Mouse (Mus musculus) liver, postnatal 0 days (tissue): Measurements from ENCODE around the gene Shd. TPM values are rescaled to one million over a fixed set of nuclear protein-coding genes. Genes with fewer than 3 reads are reported as not detected.

ENCODE experiments used
- ATAC-seq: fragments of 200-750 bp; cut with Nextera tagmentation; 2 replicates; pipeline ENCODE4 v1.8.0; 2017; ENCODE audit warnings: mild to moderate bottlenecking, moderate library complexity
- DNase-seq: peaks from one replicate; pipeline ENCODE4 v3.0.0-alpha.2; 2016
- H3K27ac ChIP-seq: fragments of 300-500 bp; sonication (generic); 2 replicates; pipeline ENCODE4 v1.5.1; 2014; ENCODE audit warnings: antibody characterized with exemption, moderate library complexity, mild to moderate bottlenecking, low read depth
- H3K27me3 ChIP-seq: fragments of 300-500 bp; sonication (generic); 2 replicates; pipeline ENCODE4 v1.6.1; 2014; ENCODE audit warnings: low read length, control low read depth, mixed read lengths; ENCODE audit not compliant: insufficient read depth
- H3K36me3 ChIP-seq: fragments of 300-500 bp; sonication (generic); replicated peaks from 2 replicates; pipeline ENCODE4 v1.6.1; 2014; ENCODE audit warnings: mild to moderate bottlenecking, control low read depth, low read length, moderate library complexity, mixed read lengths; ENCODE audit not compliant: insufficient read depth
- H3K4me1 ChIP-seq: fragments of 300-500 bp; sonication (generic); 2 replicates; pipeline ENCODE4 v1.6.1; 2014; ENCODE audit warnings: antibody characterized with exemption, mild to moderate bottlenecking, control low read depth; ENCODE audit not compliant: insufficient read depth
- H3K4me2 ChIP-seq: fragments of 300-500 bp; sonication (generic); 2 replicates; pipeline ENCODE4 v1.6.1; 2014; ENCODE audit warnings: low read depth, mild to moderate bottlenecking, low read length, moderate library complexity, mixed read lengths
- H3K4me3 ChIP-seq: fragments of 300-500 bp; sonication (generic); 2 replicates; pipeline ENCODE4 v1.5.1; 2014; ENCODE audit warnings: low read depth, low read length
- H3K9ac ChIP-seq: fragments of 300-500 bp; sonication (generic); replicated peaks from 2 replicates; pipeline ENCODE4 v1.6.1; 2014; ENCODE audit warnings: mild to moderate bottlenecking, moderate library complexity
- H3K9me3 ChIP-seq: fragments of 300-500 bp; sonication (generic); 2 replicates; pipeline ENCODE4 v1.6.1; 2016; ENCODE audit warnings: mild to moderate bottlenecking, control low read depth, low read length, mixed read lengths
- CTCF ChIP-seq: sonication (generic); IDR thresholded peaks from 2 replicates; pipeline ENCODE4 v1.5.1; 2016; ENCODE audit warnings: antibody characterized with exemption, low read depth
- EP300 ChIP-seq: IDR thresholded peaks from 2 replicates; pipeline ENCODE4 v1.6.1; 2016; ENCODE audit warnings: antibody characterized with exemption, low read depth, mild to moderate bottlenecking
- WGBS: fragments of 180-500 bp; shearing (Covaris S2); extraction: QIAGEN DNeasy Blood & Tissue Kit; methylation state at CpG from one replicate; pipeline ENCODE4 v1.1.7; 2014; ENCODE audit not compliant: insufficient replicate concordance; 5-methylcytosine and 5-hydroxymethylcytosine counted together
- polyA plus RNA-seq: library from polyadenylated mRNA; unstranded; fragments of >200 nt; fragmentation: Nextera tagmentation; extraction: Ambion mirVana; gene quantifications from 2 replicates; pipeline ENCODE4 v1.2.1, GENCODE M21; 2015

Gene Shd
- polyA plus RNA-seq, 1 experiment from 2014 or later = 0.26 TPM

GRCm38 (mm10) chr17:56015293-56015692 is 45.0 kb downstream of the Shd start:
- WGBS = 89% methylated on average over 9 of the region's 9 CpGs
- no peak for TF ChIP-seq CTCF
- no peak for TF ChIP-seq EP300
- ATAC-seq (no peak), DNase-seq (no peak)
- Histone ChIP-seq H3K4me2 (no peak overlapping the region), H3K27ac (no peak overlapping the region), H3K27me3 (no peaks in the 10 kb centered on the region), H3K9me3 (no peaks in the 10 kb centered on the region), H3K9ac (no peak overlapping the region), H3K4me3 (no peak overlapping the region), H3K4me1 (peaks cover 6% of the 10 kb centered on the region), H3K36me3 (peaks cover 60% of the 10 kb centered on the region)

GRCm38 (mm10) chr17:56016382-56016781 is 46.1 kb downstream of the Shd start:
- no peak overlapping the region for H3K4me2 ChIP-seq
- ATAC-seq (no peak), DNase-seq (no peak)
- WGBS = 79% methylated on average over 8 of the region's 8 CpGs
- H3K36me3 ChIP-seq = peaks cover 66% of the 10 kb centered on the region
- H3K9ac ChIP-seq = no peak overlapping the region
- H3K4me1 ChIP-seq = peaks cover 3% of the 10 kb centered on the region; the same call in 1 of the 2 replicates
- TF ChIP-seq CTCF (no peak), EP300 (no peak)
- H3K9me3 ChIP-seq = no peaks in the 10 kb centered on the region
- H3K27ac ChIP-seq = no peak overlapping the region
- no peak overlapping the region for H3K4me3 ChIP-seq
- no peaks in the 10 kb centered on the region for H3K27me3 ChIP-seq

DNA sequence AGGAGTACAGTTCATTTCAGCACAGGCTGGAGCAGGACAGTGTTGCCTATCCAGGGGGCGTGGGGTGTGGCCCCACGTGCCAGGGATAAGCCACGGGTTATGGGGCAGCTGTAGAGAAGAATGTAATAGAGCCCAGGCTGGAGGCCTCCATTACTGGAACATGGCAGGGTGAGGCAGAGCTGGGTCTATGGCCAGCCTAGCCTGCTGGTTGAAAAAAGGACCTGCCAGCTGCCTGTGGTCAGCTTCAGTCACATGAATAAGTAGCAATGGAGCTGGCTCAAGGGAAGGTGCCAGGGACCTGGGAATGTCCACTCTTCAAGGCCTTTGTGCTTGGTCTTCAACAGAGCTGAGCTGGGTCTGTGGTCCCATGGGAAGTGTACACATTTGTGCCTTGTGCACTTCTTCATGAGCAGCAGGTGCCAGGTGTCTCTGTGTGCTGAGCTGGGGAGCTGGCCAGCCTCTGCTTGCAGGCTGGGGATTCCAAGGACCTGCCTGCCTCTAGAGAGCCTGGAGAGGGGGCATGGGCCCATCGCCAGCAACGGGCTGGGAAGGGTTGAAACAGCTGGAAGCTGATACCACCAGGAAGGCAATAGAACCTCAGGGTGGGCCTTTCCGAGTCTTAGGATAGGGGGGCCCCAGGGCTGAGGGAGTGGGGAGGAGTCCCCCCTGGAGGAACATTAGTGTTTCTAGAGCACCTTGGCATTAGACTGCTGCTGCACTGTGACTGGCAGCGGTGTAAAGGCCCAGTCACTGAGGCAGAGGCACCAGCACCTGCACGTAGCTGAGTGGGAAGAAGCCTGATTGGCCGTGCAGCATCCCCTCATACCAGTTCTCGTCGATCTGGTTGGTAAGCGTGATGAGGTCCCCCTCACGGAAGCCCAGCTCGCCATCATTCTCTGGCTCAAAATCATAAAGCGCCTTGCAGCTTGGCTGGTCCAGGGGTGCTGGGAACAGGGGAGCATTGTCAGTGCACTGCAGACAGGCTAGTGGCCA is 46.8 kb downstream of the Shd start:
- DNase-seq = no peak
- H3K27me3 ChIP-seq = no peaks in the 10 kb centered on the region
- H3K4me3 ChIP-seq = no peak overlapping the region
- H3K9ac ChIP-seq = no peak overlapping the region
- no peak for ATAC-seq
- H3K4me1 ChIP-seq = peaks cover 10% of the 10 kb centered on the region; the same call in 1 of the 2 replicates
- no peaks in the 10 kb centered on the region for H3K9me3 ChIP-seq
- TF ChIP-seq EP300 = no peak
- no peak for TF ChIP-seq CTCF
- no peak overlapping the region for H3K27ac ChIP-seq
- H3K36me3 ChIP-seq = peaks cover 63% of the 10 kb centered on the region
- WGBS = 84% methylated on average over 15 of the region's 15 CpGs
- H3K4me2 ChIP-seq = no peak overlapping the region

DNA sequence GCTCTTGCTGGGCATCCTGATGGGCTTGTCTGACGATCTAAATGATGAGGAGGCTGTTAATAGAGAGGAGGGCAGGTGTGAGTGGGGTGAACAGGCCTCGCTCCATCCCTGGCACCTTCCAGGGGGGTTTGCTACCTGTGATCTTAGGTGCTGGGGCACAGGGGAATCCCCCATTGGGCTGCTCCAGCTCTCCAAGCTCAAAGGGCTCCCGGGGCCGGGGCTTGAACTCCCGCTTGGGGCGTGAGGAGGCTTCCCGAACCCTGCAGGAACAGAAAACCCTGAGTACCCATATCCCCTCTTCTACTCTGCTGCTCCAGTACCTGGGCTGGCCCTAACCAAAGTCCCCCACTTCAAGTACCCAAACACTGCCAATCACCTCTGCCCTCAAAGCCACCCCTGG is 47.6 kb downstream of the Shd start:
- no peak for ATAC-seq
- Histone ChIP-seq H3K27ac (no peak overlapping the region), H3K9me3 (no peaks in the 10 kb centered on the region), H3K9ac (no peak overlapping the region), H3K4me3 (no peak overlapping the region), H3K27me3 (no peaks in the 10 kb centered on the region), H3K36me3 (peaks cover 58% of the 10 kb centered on the region), H3K4me2 (no peak overlapping the region), H3K4me1 (peaks cover 18% of the 10 kb centered on the region)
- WGBS = 80% methylated on average over 7 of the region's 7 CpGs
- no peak for DNase-seq
- TF ChIP-seq EP300 = no peak
- no peak for TF ChIP-seq CTCF

DNA sequence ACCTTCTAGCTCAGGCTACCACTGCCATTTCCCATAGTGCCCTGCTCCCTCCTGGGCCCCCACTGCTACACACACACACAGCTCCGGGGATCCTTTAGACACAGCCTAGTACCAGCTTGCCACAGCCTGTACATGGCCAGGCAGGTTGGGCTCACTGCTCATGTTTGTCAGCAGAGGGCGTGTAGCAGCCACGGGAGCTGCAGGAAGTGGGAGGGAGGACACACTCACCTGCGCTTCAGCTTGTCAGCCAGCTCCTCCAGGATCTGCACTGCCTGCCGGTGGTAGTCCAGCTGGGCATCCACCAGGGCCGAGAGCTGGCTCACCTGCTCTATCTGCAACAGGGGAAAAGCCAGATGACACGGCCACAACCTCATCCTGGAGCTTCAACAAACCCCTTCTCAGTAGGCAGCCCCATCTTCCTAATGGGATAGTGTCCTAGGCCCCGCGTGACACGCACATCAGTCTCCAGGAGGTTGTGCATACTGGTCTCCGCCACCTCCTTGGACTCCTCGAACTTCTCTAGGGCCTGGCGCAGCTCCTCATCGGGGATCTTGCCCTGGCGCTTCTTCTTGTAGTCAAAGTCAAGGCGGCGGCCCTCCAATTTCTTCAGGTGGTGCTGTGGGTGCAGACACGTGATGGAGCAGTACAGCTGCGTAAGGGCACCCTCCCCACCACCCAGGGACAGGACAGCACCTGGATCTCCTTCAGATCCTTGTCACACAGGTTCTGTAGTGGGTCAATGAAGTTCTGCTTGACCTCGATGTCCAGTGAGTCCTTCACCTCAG is 48.3 kb downstream of the Shd start:
- H3K36me3 ChIP-seq = peaks cover 55% of the 10 kb centered on the region
- H3K4me2 ChIP-seq = no peak overlapping the region
- no peak overlapping the region for H3K4me3 ChIP-seq
- no peak overlapping the region for H3K27ac ChIP-seq
- TF ChIP-seq CTCF (peak; percentile 67), EP300 (no peak)
- no peaks in the 10 kb centered on the region for H3K27me3 ChIP-seq
- no peaks in the 10 kb centered on the region for H3K9me3 ChIP-seq
- peaks cover 22% of the 10 kb centered on the region for H3K4me1 ChIP-seq
- 77% methylated on average over 20 of the region's 20 CpGs for WGBS
- DNase-seq (no peak), ATAC-seq (peak; percentile 30)
- H3K9ac ChIP-seq = no peak overlapping the region
